Mouse (Mus musculus): ENCODE data around the gene Sgms1.

- no peak for TF ChIP-seq CTCF (IDR thresholded peaks at IDR 0.05; ENCODE audit: control insufficient read depth, insufficient read depth, insufficient replicate concordance, low read depth, low read length)
- TF ChIP-seq POLR2A (IDR thresholded peaks at IDR 0.05; ENCODE audit: control insufficient read depth, low read depth, low read length) = no peak
Measured at GRCm38 (mm10) chr19:32239925-32240324, 149.6 kb downstream of the Sgms1 start.

Data from testis, adult 2 months (tissue).